Mouse (Mus musculus): ENCODE data around the gene Pcsk2.

Gene Pcsk2

GRCm38 (mm10) chr2:143840895-143841294, 294.9 kb downstream of the Pcsk2 start:
- DNase-seq: no peak

GRCm38 (mm10) chr2:143841536-143841935, 295.6 kb downstream of the Pcsk2 start:
- no peak for DNase-seq

- no peak for DNase-seq
These were observed 298.8 kb downstream of the Pcsk2 start for GRCm38 (mm10) chr2:143844779-143845178.

- DNase-seq: no peak
These were observed 300.8 kb downstream of the Pcsk2 start for GRCm38 (mm10) chr2:143846799-143847198.

- DNase-seq: no peak
These were observed 301.3 kb downstream of the Pcsk2 start for GRCm38 (mm10) chr2:143847291-143847690.

GRCm38 (mm10) chr2:143851354-143852221, 305.6 kb downstream of the Pcsk2 start:
- no peak for DNase-seq

GRCm38 (mm10) chr2:143852295-143853275, 306.6 kb downstream of the Pcsk2 start:
- DNase-seq: no peak

- no peak for DNase-seq
These were observed 307.5 kb downstream of the Pcsk2 start for GRCm38 (mm10) chr2:143853447-143853846.

GRCm38 (mm10) chr2:143859166-143859565, 313.2 kb downstream of the Pcsk2 start:
- DNase-seq: no peak

- peak; percentile 84 for DNase-seq
These were observed 316.7 kb downstream of the Pcsk2 start, which contains the start of gene Bfsp1 for GRCm38 (mm10) chr2:143862484-143863231. Gene Bfsp1 (minus strand): TSS chr2:143863173.

- no peak for DNase-seq
These were observed 318.6 kb downstream of the Pcsk2 start for GRCm38 (mm10) chr2:143864600-143864999.
